Mouse (Mus musculus) kidney, embryonic 15.5 days (tissue): Measurements from ENCODE around the gene Slc12a8. TPM values are rescaled to one million over a fixed set of nuclear protein-coding genes. Genes with fewer than 3 reads are reported as not detected.

Source experiments
- ATAC-seq: fragments of 200-750 bp; cut with Nextera tagmentation; replicated peaks from 2 replicates; pipeline ENCODE4 v1.8.0; 2017; ENCODE audit warnings: moderate TSS enrichment; ENCODE audit not compliant: low FRiP score
- H3K27ac ChIP-seq: fragments of 300-500 bp; sonication (generic); 2 replicates; pipeline ENCODE4 v1.5.1; 2015; ENCODE audit warnings: mild to moderate bottlenecking, inconsistent platforms
- H3K27me3 ChIP-seq: fragments of 300-500 bp; sonication (generic); 2 replicates; pipeline ENCODE4 v1.6.1; 2015; ENCODE audit warnings: inconsistent platforms
- H3K36me3 ChIP-seq: fragments of 300-500 bp; sonication (generic); 2 replicates; pipeline ENCODE4 v1.6.1; 2015; ENCODE audit warnings: inconsistent platforms
- H3K4me1 ChIP-seq: fragments of 300-500 bp; sonication (generic); 2 replicates; pipeline ENCODE4 v1.6.1; 2015; ENCODE audit warnings: inconsistent platforms
- H3K4me2 ChIP-seq: fragments of 300-500 bp; sonication (generic); 2 replicates; pipeline ENCODE4 v1.6.1; 2015; ENCODE audit warnings: moderate library complexity, mild to moderate bottlenecking, inconsistent platforms
- H3K4me3 ChIP-seq: fragments of 300-500 bp; sonication (generic); replicated peaks from 2 replicates; pipeline ENCODE4 v1.5.1; 2015; ENCODE audit warnings: mild to moderate bottlenecking, inconsistent platforms
- H3K9ac ChIP-seq: fragments of 300-500 bp; sonication (generic); 2 replicates; pipeline ENCODE4 v1.6.1; 2015; ENCODE audit warnings: mild to moderate bottlenecking, inconsistent platforms
- H3K9me3 ChIP-seq: fragments of 300-500 bp; sonication (generic); replicated peaks from 2 replicates; pipeline ENCODE4 v1.6.1; 2016; ENCODE audit warnings: inconsistent platforms
- WGBS: fragments of 180-500 bp; shearing (Covaris S2); methylation state at CpG from one replicate; pipeline ENCODE4 v1.1.7; 2015; ENCODE audit warnings: mixed read lengths; 5-methylcytosine and 5-hydroxymethylcytosine counted together
- polyA plus RNA-seq: library from polyadenylated mRNA; unstranded; fragments of >200 nt; fragmentation: Nextera tagmentation; extraction: Ambion mirVana; gene quantifications from 2 replicates; pipeline ENCODE4 v1.2.1, GENCODE M21; 2015

Gene Slc12a8
- polyA plus RNA-seq, 1 experiment from 2014 or later = 0.84 TPM

- Histone ChIP-seq H3K36me3 (no peaks in the 10 kb centered on the region), H3K4me2 (no peak overlapping the region)
Observed at GRCm38 (mm10) chr16:33698277-33698790, 181.2 kb downstream of the Slc12a8 start.

GRCm38 (mm10) chr16:33700584-33700983, 183.5 kb downstream of the Slc12a8 start:
- H3K36me3 ChIP-seq = no peaks in the 10 kb centered on the region
- no peaks in the 10 kb centered on the region for H3K9me3 ChIP-seq
- no peak overlapping the region for H3K9ac ChIP-seq
- peaks cover 44% of the 10 kb centered on the region for H3K4me1 ChIP-seq
- H3K27me3 ChIP-seq = no peaks in the 10 kb centered on the region
- no peak overlapping the region for H3K4me3 ChIP-seq
- ATAC-seq = no peak
- no peak overlapping the region for H3K27ac ChIP-seq
- H3K4me2 ChIP-seq = no peak overlapping the region
- 62% methylated on average over 5 of the region's 5 CpGs for WGBS

More at GRCm38 (mm10) chr16:33698277-33698790, 181.2 kb downstream of the Slc12a8 start:
- Histone ChIP-seq H3K27me3 (no peaks in the 10 kb centered on the region), H3K9ac (no peak overlapping the region), H3K27ac (peak overlapping the region; percentile 61), H3K9me3 (no peaks in the 10 kb centered on the region), H3K4me3 (no peak overlapping the region), H3K4me1 (peaks cover 27% of the 10 kb centered on the region)
- 59% methylated on average over 12 of the region's 12 CpGs for WGBS
- no peak for ATAC-seq

- Histone ChIP-seq H3K9ac (no peak overlapping the region), H3K4me2 (no peak overlapping the region), H3K4me1 (peaks cover 36% of the 10 kb centered on the region), H3K27ac (no peak overlapping the region), H3K4me3 (no peak overlapping the region), H3K36me3 (no peaks in the 10 kb centered on the region), H3K9me3 (no peaks in the 10 kb centered on the region), H3K27me3 (no peaks in the 10 kb centered on the region)
- WGBS = 86% methylated on average over 4 of the region's 4 CpGs
- no peak for ATAC-seq
Observed at GRCm38 (mm10) chr16:33701872-33702271, 184.7 kb downstream of the Slc12a8 start.

- 77% methylated on average over 9 of the region's 9 CpGs for WGBS
- Histone ChIP-seq H3K9ac (no peak overlapping the region), H3K4me1 (peaks cover 18% of the 10 kb centered on the region), H3K4me2 (no peak overlapping the region), H3K9me3 (no peaks in the 10 kb centered on the region), H3K27ac (0 out of 2 replicates have a peak overlapping the region, but pooled peaks have one; percentile 45), H3K27me3 (no peaks in the 10 kb centered on the region), H3K36me3 (no peaks in the 10 kb centered on the region), H3K4me3 (no peak overlapping the region)
- ATAC-seq = no peak
Observed at GRCm38 (mm10) chr16:33704289-33704688, 187.2 kb downstream of the Slc12a8 start.

GRCm38 (mm10) chr16:33705258-33705657, 188.1 kb downstream of the Slc12a8 start:
- H3K4me3 ChIP-seq = no peak overlapping the region
- no peaks in the 10 kb centered on the region for H3K9me3 ChIP-seq
- peaks cover 18% of the 10 kb centered on the region for H3K4me1 ChIP-seq
- H3K36me3 ChIP-seq = no peaks in the 10 kb centered on the region
- no peak overlapping the region for H3K9ac ChIP-seq
- H3K27me3 ChIP-seq = no peaks in the 10 kb centered on the region
- 8% methylated on average over 6 of the region's 6 CpGs for WGBS
- peak overlapping the region; percentile 29 for H3K4me2 ChIP-seq
- 0 out of 2 replicates have a peak overlapping the region, but pooled peaks have one; percentile 45 for H3K27ac ChIP-seq
- ATAC-seq = 0 out of 2 replicates have a peak, but pooled peaks have one; percentile 40

- Histone ChIP-seq H3K27me3 (no peaks in the 10 kb centered on the region), H3K9me3 (no peaks in the 10 kb centered on the region), H3K9ac (no peak overlapping the region), H3K27ac (no peak overlapping the region), H3K4me3 (no peak overlapping the region), H3K4me2 (no peak overlapping the region), H3K36me3 (peaks cover 9% of the 10 kb centered on the region; the same call in 1 of the 2 replicates), H3K4me1 (peaks cover 24% of the 10 kb centered on the region)
- 93% methylated on average over 14 of the region's 14 CpGs for WGBS
- no peak for ATAC-seq
Observed at GRCm38 (mm10) chr16:33706111-33706890, 189.2 kb downstream of the Slc12a8 start.

- Histone ChIP-seq H3K27ac (no peak overlapping the region), H3K4me3 (no peak overlapping the region), H3K9me3 (no peaks in the 10 kb centered on the region), H3K27me3 (no peaks in the 10 kb centered on the region), H3K4me1 (peaks cover 29% of the 10 kb centered on the region), H3K9ac (no peak overlapping the region), H3K4me2 (no peak overlapping the region), H3K36me3 (peaks cover 18% of the 10 kb centered on the region)
- WGBS = 94% methylated on average over 10 of the region's 10 CpGs
- no peak for ATAC-seq
Observed at GRCm38 (mm10) chr16:33708031-33708430, 190.9 kb downstream of the Slc12a8 start.

GRCm38 (mm10) chr16:33708585-33709397, 191.7 kb downstream of the Slc12a8 start:
- H3K4me2 ChIP-seq = no peak overlapping the region
- no peaks in the 10 kb centered on the region for H3K9me3 ChIP-seq
- WGBS = 92% methylated on average over 12 of the region's 12 CpGs
- no peak overlapping the region for H3K4me3 ChIP-seq
- H3K27me3 ChIP-seq = no peaks in the 10 kb centered on the region
- H3K9ac ChIP-seq = no peak overlapping the region
- peaks cover 29% of the 10 kb centered on the region for H3K4me1 ChIP-seq
- ATAC-seq = no peak
- peaks cover 18% of the 10 kb centered on the region for H3K36me3 ChIP-seq
- no peak overlapping the region for H3K27ac ChIP-seq

Other genes starting within 250 kb of the Slc12a8 start
- 57.7 and 59.9 TPM in 2 replicates for gene Zfp148, start 136.5 kb upstream of the Slc12a8 start, polyA plus RNA-seq
- gene Heg1, start 167.0 kb downstream of the Slc12a8 start, polyA plus RNA-seq = 18.4 and 19.9 TPM in 2 replicates